Mouse (Mus musculus): ENCODE measurements around the gene Lrch1. TPM values are rescaled to one million over a fixed set of nuclear protein-coding genes. Genes with fewer than 3 reads are reported as not detected.

Lrch1 gene
- polyA plus RNA-seq (2015; fragmentation: Nextera tagmentation; extraction: Ambion mirVana), result 14.3 and 14.6 TPM in 2 replicates

- H3K27me3 ChIP-seq, result no peaks in the 10 kb centered on the region
- peak within 1 kb of the TSS; percentile 78 for H3K9ac ChIP-seq
- ATAC-seq (ENCODE audit: insufficient number of reproducible peaks, low FRiP score, low TSS enrichment, low read depth), result peak; percentile 62
- peaks cover 29% of the 10 kb centered on the region for H3K4me1 ChIP-seq
- peak within 1 kb of the TSS; percentile 94 for H3K27ac ChIP-seq
- WGBS, result 0% methylated on average over 58 of the region's 65 CpGs
- peak within 1 kb of the TSS; percentile 90 for H3K4me3 ChIP-seq
- H3K9me3 ChIP-seq, result no peaks in the 10 kb centered on the region
- H3K36me3 ChIP-seq, result no peaks in the 10 kb centered on the region
- peak within 1 kb of the TSS; percentile 67 for H3K4me2 ChIP-seq
These were observed at the start of gene Lrch1 for GRCm38 (mm10) chr14:74947376-74948013. Lrch1 (minus strand) TSS chr14:74947876.

- H3K27ac ChIP-seq, result no peak overlapping the region
- H3K36me3 ChIP-seq, result no peaks in the 10 kb centered on the region
- 0 out of 2 replicates have a peak, but pooled peaks cover 5% of the 10 kb centered on the region for H3K4me1 ChIP-seq
- no peaks in the 10 kb centered on the region for H3K27me3 ChIP-seq
- no peak for ATAC-seq (ENCODE audit: insufficient number of reproducible peaks, low FRiP score, low TSS enrichment, low read depth)
- 88% methylated on average over 2 of the region's 2 CpGs for WGBS
- no peaks in the 10 kb centered on the region for H3K9me3 ChIP-seq
- H3K4me3 ChIP-seq, result no peak overlapping the region
- no peak overlapping the region for H3K4me2 ChIP-seq
- H3K9ac ChIP-seq, result no peak overlapping the region
These were observed 49.4 kb upstream of the Lrch1 start for GRCm38 (mm10) chr14:74997041-74997440.

GRCm38 (mm10) chr14:74996556-74996955 is 48.9 kb upstream of the Lrch1 start:
- Histone ChIP-seq H3K9ac (no peak overlapping the region), H3K36me3 (no peaks in the 10 kb centered on the region), H3K27me3 (no peaks in the 10 kb centered on the region), H3K9me3 (no peaks in the 10 kb centered on the region), H3K4me1 (0 out of 2 replicates have a peak, but pooled peaks cover 1% of the 10 kb centered on the region), H3K4me2 (no peak overlapping the region), H3K27ac (no peak overlapping the region), H3K4me3 (no peak overlapping the region)
- 32% methylated on average over 3 of the region's 3 CpGs for WGBS
- no peak for ATAC-seq (ENCODE audit: insufficient number of reproducible peaks, low FRiP score, low TSS enrichment, low read depth)

- Histone ChIP-seq H3K4me1 (no peaks in the 10 kb centered on the region), H3K4me2 (no peak overlapping the region), H3K36me3 (no peaks in the 10 kb centered on the region), H3K9ac (no peak overlapping the region), H3K9me3 (no peaks in the 10 kb centered on the region), H3K4me3 (no peak overlapping the region), H3K27me3 (no peaks in the 10 kb centered on the region), H3K27ac (no peak overlapping the region)
- ATAC-seq (ENCODE audit: insufficient number of reproducible peaks, low FRiP score, low TSS enrichment, low read depth), result no peak
- WGBS, result 0% methylated on average over 1 of the region's 1 CpGs
These were observed 42.8 kb upstream of the Lrch1 start for GRCm38 (mm10) chr14:74990504-74990903.

GRCm38 (mm10) chr14:74989909-74990308 is 42.2 kb upstream of the Lrch1 start:
- H3K9me3 ChIP-seq, result no peaks in the 10 kb centered on the region
- no peak overlapping the region for H3K9ac ChIP-seq
- no peaks in the 10 kb centered on the region for H3K36me3 ChIP-seq
- H3K27ac ChIP-seq, result no peak overlapping the region
- ATAC-seq (ENCODE audit: insufficient number of reproducible peaks, low FRiP score, low TSS enrichment, low read depth), result no peak
- no peaks in the 10 kb centered on the region for H3K4me1 ChIP-seq
- WGBS, result 91% methylated on average over 4 of the region's 4 CpGs
- no peaks in the 10 kb centered on the region for H3K27me3 ChIP-seq
- no peak overlapping the region for H3K4me2 ChIP-seq
- no peak overlapping the region for H3K4me3 ChIP-seq

- Histone ChIP-seq H3K36me3 (no peaks in the 10 kb centered on the region), H3K4me1 (no peaks in the 10 kb centered on the region), H3K9ac (no peak overlapping the region), H3K27ac (no peak overlapping the region), H3K4me2 (no peak overlapping the region), H3K4me3 (no peak overlapping the region), H3K27me3 (no peaks in the 10 kb centered on the region), H3K9me3 (no peaks in the 10 kb centered on the region)
- 61% methylated on average over 4 of the region's 4 CpGs for WGBS
- ATAC-seq (ENCODE audit: insufficient number of reproducible peaks, low FRiP score, low TSS enrichment, low read depth), result no peak
These were observed 41.6 kb upstream of the Lrch1 start for GRCm38 (mm10) chr14:74989322-74989721.

GRCm38 (mm10) chr14:74986527-74986926 is 38.9 kb upstream of the Lrch1 start:
- H3K27ac ChIP-seq, result no peak overlapping the region
- no peaks in the 10 kb centered on the region for H3K9me3 ChIP-seq
- H3K4me1 ChIP-seq, result no peaks in the 10 kb centered on the region
- H3K36me3 ChIP-seq, result no peaks in the 10 kb centered on the region
- no peaks in the 10 kb centered on the region for H3K27me3 ChIP-seq
- no peak overlapping the region for H3K9ac ChIP-seq
- H3K4me3 ChIP-seq, result no peak overlapping the region
- 71% methylated on average over 3 of the region's 3 CpGs for WGBS
- H3K4me2 ChIP-seq, result no peak overlapping the region
- no peak for ATAC-seq (ENCODE audit: insufficient number of reproducible peaks, low FRiP score, low TSS enrichment, low read depth)

- no peaks in the 10 kb centered on the region for H3K4me1 ChIP-seq
- H3K4me2 ChIP-seq, result no peak overlapping the region
- H3K36me3 ChIP-seq, result no peaks in the 10 kb centered on the region
- no peak for ATAC-seq (ENCODE audit: insufficient number of reproducible peaks, low FRiP score, low TSS enrichment, low read depth)
- no peaks in the 10 kb centered on the region for H3K27me3 ChIP-seq
- no peak overlapping the region for H3K4me3 ChIP-seq
- 49% methylated on average over 4 of the region's 4 CpGs for WGBS
- no peak overlapping the region for H3K9ac ChIP-seq
- no peaks in the 10 kb centered on the region for H3K9me3 ChIP-seq
- no peak overlapping the region for H3K27ac ChIP-seq
These were observed 38.0 kb upstream of the Lrch1 start for GRCm38 (mm10) chr14:74985658-74986057.

GRCm38 (mm10) chr14:74984817-74985391 is 37.2 kb upstream of the Lrch1 start:
- no peak overlapping the region for H3K4me2 ChIP-seq
- H3K4me1 ChIP-seq, result no peaks in the 10 kb centered on the region
- ATAC-seq (ENCODE audit: insufficient number of reproducible peaks, low FRiP score, low TSS enrichment, low read depth), result no peak
- no peaks in the 10 kb centered on the region for H3K9me3 ChIP-seq
- no peak overlapping the region for H3K9ac ChIP-seq
- H3K4me3 ChIP-seq, result no peak overlapping the region
- 75% methylated on average over 7 of the region's 7 CpGs for WGBS
- H3K27me3 ChIP-seq, result no peaks in the 10 kb centered on the region
- H3K27ac ChIP-seq, result no peak overlapping the region
- H3K36me3 ChIP-seq, result no peaks in the 10 kb centered on the region

- Histone ChIP-seq H3K9ac (no peak overlapping the region), H3K36me3 (no peaks in the 10 kb centered on the region), H3K4me3 (no peak overlapping the region), H3K9me3 (no peaks in the 10 kb centered on the region), H3K4me1 (no peaks in the 10 kb centered on the region), H3K27ac (no peak overlapping the region), H3K27me3 (no peaks in the 10 kb centered on the region), H3K4me2 (no peak overlapping the region)
- 78% methylated on average over 5 of the region's 5 CpGs for WGBS
- ATAC-seq (ENCODE audit: insufficient number of reproducible peaks, low FRiP score, low TSS enrichment, low read depth), result no peak
These were observed 35.4 kb upstream of the Lrch1 start for GRCm38 (mm10) chr14:74983079-74983478.

GRCm38 (mm10) chr14:74981016-74981415 is 33.3 kb upstream of the Lrch1 start:
- 59% methylated on average over 3 of the region's 3 CpGs for WGBS
- H3K27ac ChIP-seq, result no peak overlapping the region
- ATAC-seq (ENCODE audit: insufficient number of reproducible peaks, low FRiP score, low TSS enrichment, low read depth), result no peak

GRCm38 (mm10) chr14:74976972-74977371 is 29.3 kb upstream of the Lrch1 start:
- ATAC-seq (ENCODE audit: insufficient number of reproducible peaks, low FRiP score, low TSS enrichment, low read depth), result no peak
- Histone ChIP-seq H3K9me3 (no peaks in the 10 kb centered on the region), H3K9ac (no peak overlapping the region), H3K4me1 (no peaks in the 10 kb centered on the region), H3K36me3 (no peaks in the 10 kb centered on the region), H3K27ac (no peak overlapping the region), H3K4me2 (no peak overlapping the region), H3K27me3 (no peaks in the 10 kb centered on the region), H3K4me3 (no peak overlapping the region)
- 66% methylated on average over 6 of the region's 6 CpGs for WGBS

More at GRCm38 (mm10) chr14:74981016-74981415, 33.3 kb upstream of the Lrch1 start:
- H3K9ac ChIP-seq, result no peak overlapping the region
- H3K4me3 ChIP-seq, result no peak overlapping the region
- no peaks in the 10 kb centered on the region for H3K27me3 ChIP-seq
- no peaks in the 10 kb centered on the region for H3K36me3 ChIP-seq
- H3K9me3 ChIP-seq, result no peaks in the 10 kb centered on the region
- no peak overlapping the region for H3K4me2 ChIP-seq
- no peaks in the 10 kb centered on the region for H3K4me1 ChIP-seq
